Mouse (Mus musculus) kidney, adult 2 months (tissue): ENCODE results near the gene Rictor. TPM values are rescaled to one million over a fixed set of nuclear protein-coding genes. Genes with fewer than 3 reads are reported as not detected.
A peak's percentile ranks its signal among the peaks of the same experiment; 100 is the strongest.

ENCODE experiments used
- DNase-seq: peaks from one replicate; pipeline ENCODE4 v3.0.0; 2021
- H3K27ac ChIP-seq: fragments of 200-500 bp; 2 replicates; pipeline ENCODE4 v1.5.1; 2012; ENCODE audit warnings: low read depth, low read length, control low read depth, inconsistent platforms; ENCODE audit not compliant: insufficient read depth
- H3K27me3 ChIP-seq: fragments of 200-500 bp; replicated peaks from 2 replicates; pipeline ENCODE4 v1.6.1; 2012; ENCODE audit warnings: mild to moderate bottlenecking, moderate library complexity, low read length, inconsistent platforms; ENCODE audit not compliant: control insufficient read depth, insufficient read depth
- H3K36me3 ChIP-seq: fragments of 200-500 bp; 2 replicates; pipeline ENCODE4 v1.6.1; 2012; ENCODE audit warnings: mild to moderate bottlenecking, moderate library complexity, low read length, inconsistent platforms; ENCODE audit not compliant: control insufficient read depth, insufficient read depth
- H3K4me1 ChIP-seq: fragments of 200-500 bp; 2 replicates; pipeline ENCODE4 v1.6.1; 2011; ENCODE audit warnings: low read length; ENCODE audit not compliant: control insufficient read depth, insufficient read depth
- H3K4me3 ChIP-seq: fragments of 200-500 bp; 2 replicates; pipeline ENCODE4 v1.5.1; 2011; ENCODE audit warnings: mild to moderate bottlenecking, low read depth, low read length, control low read depth; ENCODE audit not compliant: insufficient read depth
- CTCF ChIP-seq: fragments of 200-500 bp; conservative IDR thresholded peaks from 2 replicates; pipeline ENCODE4 v1.5.1; 2011; ENCODE audit warnings: low read depth, mild to moderate bottlenecking, control low read depth, low read length, moderate library complexity, mixed read lengths; ENCODE audit not compliant: insufficient read depth, insufficient read length
- POLR2A ChIP-seq: fragments of 200-500 bp; IDR thresholded peaks from one replicate; pipeline ENCODE4 v1.6.1; 2011; ENCODE audit warnings: low read depth, low read length, control low read depth
- WGBS: fragments of 180-500 bp; shearing (Covaris S2); methylation state at CpG from one replicate; pipeline ENCODE4 v1.1.7; 2018; 5-methylcytosine and 5-hydroxymethylcytosine counted together
- polyA plus RNA-seq: library from polyadenylated mRNA; depleted of rRNA; stranded (reverse); fragments of >200 nt; gene quantifications from 2 replicates; pipeline ENCODE4 v1.2.3, GENCODE M21; 2012; rRNA removed

Gene Rictor
- polyA plus RNA-seq, 1 experiment: 4.8 TPM

- peak; percentile 43 for DNase-seq
- Histone ChIP-seq H3K4me3 (no peak overlapping the region), H3K36me3 (no peaks in the 10 kb centered on the region), H3K4me1 (no peaks in the 10 kb centered on the region), H3K27me3 (no peaks in the 10 kb centered on the region), H3K27ac (no peak overlapping the region)
- WGBS: 47% methylated on average over 4 of the region's 4 CpGs
- TF ChIP-seq POLR2A: no peak
- 0 out of 2 replicates have a peak, but pooled peaks have one; percentile 17 for TF ChIP-seq CTCF
These were observed 132.0 kb downstream of the Rictor start for GRCm38 (mm10) chr15:6840199-6840598.

GRCm38 (mm10) chr15:6849851-6850250, 141.7 kb downstream of the Rictor start:
- TF ChIP-seq POLR2A (no peak), CTCF (no peak)
- H3K36me3 ChIP-seq: no peaks in the 10 kb centered on the region
- H3K27ac ChIP-seq: no peak overlapping the region
- no peak overlapping the region for H3K4me3 ChIP-seq
- DNase-seq: no peak
- 70% methylated on average over 1 of the region's 1 CpGs for WGBS
- H3K27me3 ChIP-seq: no peaks in the 10 kb centered on the region
- H3K4me1 ChIP-seq: no peaks in the 10 kb centered on the region

Other genes with a start within 250 kb of the Rictor start
- 3.0 and 84.9 TPM in 2 replicates for gene Fyb, start 185.5 kb upstream of the Rictor start, polyA plus RNA-seq
- gene Osmr, start 166.6 kb downstream of the Rictor start, polyA plus RNA-seq: 5.5 and 6.2 TPM in 2 replicates